Mouse (Mus musculus): ENCODE results near the gene Ttyh2. TPM values are rescaled to one million over a fixed set of nuclear protein-coding genes. Genes with fewer than 3 reads are reported as not detected.
"Not testable (repeated sequence)": the region's sequence is repeated elsewhere in the genome, so short reads cannot be mapped to it uniquely, and the experiment has no call there.

Ttyh2 gene
- polyA plus RNA-seq, 1 experiment from 2014 or later: 20.0 TPM

DNA sequence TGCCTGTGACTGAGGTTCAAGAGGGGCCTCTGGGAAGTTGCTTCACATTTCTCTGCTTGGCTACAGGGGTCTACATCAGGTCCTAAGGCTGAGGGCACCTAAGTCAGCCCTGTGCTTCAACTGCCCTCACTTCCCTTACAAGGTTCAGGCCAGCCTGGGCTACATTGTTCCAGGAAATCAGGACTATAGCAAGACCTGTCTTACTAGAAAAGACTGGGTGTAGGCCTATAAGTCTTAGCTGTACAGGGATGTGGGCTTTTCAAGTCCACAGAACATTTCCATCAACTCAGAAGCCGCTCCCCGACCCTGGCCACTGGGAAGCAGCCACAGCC lies 1.5 kb upstream of the Ttyh2 start:
- Histone ChIP-seq H3K9me3 (no peaks in the 10 kb centered on the region), H3K36me3 (peaks cover 45% of the 10 kb centered on the region), H3K4me1 (peaks cover 48% of the 10 kb centered on the region), H3K27ac (no peak overlapping the region), H3K9ac (no peak overlapping the region), H3K4me3 (no peak overlapping the region), H3K27me3 (0 out of 2 replicates have a peak, but pooled peaks cover 5% of the 10 kb centered on the region), H3K4me2 (replicated peaks) (no peak overlapping the region)
- ATAC-seq (ENCODE audit: low FRiP score, low read depth): no peak
- WGBS: 70% methylated on average over 2 of the region's 2 CpGs

DNA sequence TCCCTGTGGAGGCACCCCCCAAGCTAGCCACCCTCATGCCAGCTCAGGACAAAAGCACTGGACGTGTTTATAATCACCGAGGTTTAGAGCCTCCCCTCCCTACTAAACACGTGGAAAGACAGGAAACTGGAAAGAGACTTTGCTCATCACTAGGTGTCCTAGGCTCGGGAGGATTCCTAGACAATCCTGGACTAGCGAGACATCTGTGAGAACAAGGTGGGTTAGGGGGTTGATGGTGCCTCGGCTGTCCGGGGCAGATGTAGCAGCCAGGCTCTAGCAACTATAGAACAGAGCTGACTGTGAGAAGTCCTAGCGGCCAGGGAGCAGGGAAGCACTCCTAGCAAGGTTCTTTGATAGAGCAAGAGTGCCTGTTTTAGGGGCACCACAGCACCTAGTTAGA lies 1.1 kb upstream of the Ttyh2 start:
- Histone ChIP-seq H3K9me3 (no peaks in the 10 kb centered on the region), H3K4me2 (replicated peaks) (no peak overlapping the region), H3K9ac (no peak overlapping the region), H3K27me3 (0 out of 2 replicates have a peak, but pooled peaks cover 5% of the 10 kb centered on the region), H3K4me1 (peaks cover 50% of the 10 kb centered on the region), H3K4me3 (no peak overlapping the region), H3K36me3 (peaks cover 45% of the 10 kb centered on the region), H3K27ac (no peak overlapping the region; the same call in 1 of the 2 replicates)
- ATAC-seq (ENCODE audit: low FRiP score, low read depth): no peak
- 58% methylated on average over 8 of the region's 8 CpGs for WGBS

DNA sequence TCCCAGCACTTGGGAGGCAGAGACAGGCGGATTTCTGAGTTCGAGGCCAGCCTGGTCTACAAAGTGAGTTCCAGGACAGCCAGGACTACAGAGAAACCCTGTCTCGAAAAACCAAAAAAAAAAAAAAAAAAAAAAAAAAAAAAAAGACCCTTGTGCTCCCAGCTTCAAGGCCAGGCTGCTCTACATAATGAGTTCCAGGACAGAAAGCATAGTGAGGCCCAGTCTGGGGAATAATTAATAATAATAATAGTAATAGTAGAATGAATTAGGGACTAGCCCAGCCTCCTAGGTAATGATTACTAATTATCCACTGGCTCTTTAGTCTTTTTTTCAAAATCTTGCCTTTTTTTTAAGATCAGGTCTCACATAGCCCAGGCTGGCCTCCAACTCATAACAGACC lies 435 bp upstream of the Ttyh2 start:
- not testable (repeated sequence) for H3K27ac ChIP-seq; H3K9ac ChIP-seq; H3K9me3 ChIP-seq; ATAC-seq (ENCODE audit: low FRiP score, low read depth); H3K27me3 ChIP-seq
- peak overlapping the region; percentile 56 for H3K4me3 ChIP-seq
- WGBS: 95% methylated on average over 2 of the region's 3 CpGs
- peaks cover 50% of the 10 kb centered on the region for H3K4me1 ChIP-seq
- peak overlapping the region; percentile 80 for H3K4me2 ChIP-seq (replicated peaks)
- H3K36me3 ChIP-seq: peaks cover 45% of the 10 kb centered on the region

DNA sequence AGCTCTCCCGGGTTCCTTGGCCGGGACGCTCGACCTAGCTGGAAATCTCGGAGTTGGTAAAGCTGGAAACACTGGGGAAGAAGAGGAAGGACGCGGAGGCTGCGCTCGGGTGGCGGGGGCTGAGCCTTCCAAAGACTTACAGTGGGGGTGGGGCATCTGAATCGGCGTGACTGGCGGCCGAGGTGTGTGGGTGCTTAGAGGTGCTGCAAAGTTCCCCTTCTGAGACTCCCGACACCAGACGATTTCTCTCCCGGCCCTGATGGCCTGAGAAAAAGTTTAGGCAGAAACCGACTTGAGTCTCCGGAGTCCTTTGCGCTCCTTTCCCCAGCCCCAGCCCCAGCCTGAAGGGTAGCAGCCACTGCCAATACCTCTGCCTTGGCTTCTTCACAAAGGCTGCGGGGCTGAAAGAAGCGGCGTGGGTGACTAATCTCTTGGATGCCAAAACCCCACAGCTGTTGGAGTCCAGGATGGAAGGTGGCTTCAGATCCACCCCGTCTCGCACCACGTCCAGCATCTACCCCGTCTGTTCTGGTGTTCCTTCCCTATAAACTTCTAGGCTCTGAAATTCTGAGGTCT lies 683 bp downstream of the Ttyh2 start:
- H3K4me2 ChIP-seq (replicated peaks): peak overlapping the region; percentile 80
- H3K9ac ChIP-seq: peak overlapping the region; percentile 76
- peaks cover 42% of the 10 kb centered on the region for H3K4me1 ChIP-seq
- H3K4me3 ChIP-seq: peak overlapping the region; percentile 56
- 0 out of 2 replicates have a peak, but pooled peaks have one; percentile 20 for ATAC-seq (ENCODE audit: low FRiP score, low read depth)
- peak overlapping the region; percentile 29; the same call in 1 of the 2 replicates for H3K27ac ChIP-seq
- whole genome bisulfite sequencing: 2% methylated on average over 27 of the region's 27 CpGs
- H3K36me3 ChIP-seq: peaks cover 35% of the 10 kb centered on the region
- no peaks in the 10 kb centered on the region for H3K9me3 ChIP-seq
- H3K27me3 ChIP-seq: 0 out of 2 replicates have a peak, but pooled peaks cover 5% of the 10 kb centered on the region

- peaks cover 30% of the 10 kb centered on the region for H3K36me3 ChIP-seq
- H3K27me3 ChIP-seq: 0 out of 2 replicates have a peak, but pooled peaks cover 5% of the 10 kb centered on the region
- peak overlapping the region; percentile 56 for H3K4me3 ChIP-seq
- H3K27ac ChIP-seq: 0 out of 2 replicates have a peak overlapping the region, but pooled peaks have one; percentile 15
- H3K9ac ChIP-seq: peak overlapping the region; percentile 76
- peak overlapping the region; percentile 80 for H3K4me2 ChIP-seq (replicated peaks)
- H3K4me1 ChIP-seq: peaks cover 39% of the 10 kb centered on the region
- 8% methylated on average over 14 of the region's 14 CpGs for whole genome bisulfite sequencing
- no peak for ATAC-seq (ENCODE audit: low FRiP score, low read depth)
- no peaks in the 10 kb centered on the region for H3K9me3 ChIP-seq
These were observed 1.2 kb downstream of the Ttyh2 start for GRCm38 (mm10) chr11:114676431-114676830.

GRCm38 (mm10) chr11:114676896-114677530 lies 1.8 kb downstream of the Ttyh2 start:
- peak overlapping the region; percentile 80 for H3K4me2 ChIP-seq (replicated peaks)
- peak overlapping the region; percentile 56 for H3K4me3 ChIP-seq
- H3K36me3 ChIP-seq: peaks cover 24% of the 10 kb centered on the region
- no peaks in the 10 kb centered on the region for H3K9me3 ChIP-seq
- 0 out of 2 replicates have a peak, but pooled peaks cover 5% of the 10 kb centered on the region for H3K27me3 ChIP-seq
- peak overlapping the region; percentile 76; the same call in 1 of the 2 replicates for H3K9ac ChIP-seq
- no peak for ATAC-seq (ENCODE audit: low FRiP score, low read depth)
- H3K4me1 ChIP-seq: peaks cover 39% of the 10 kb centered on the region
- WGBS: 40% methylated on average over 8 of the region's 9 CpGs
- H3K27ac ChIP-seq: no peak overlapping the region

GRCm38 (mm10) chr11:114679582-114679981 lies 4.4 kb downstream of the Ttyh2 start:
- H3K27ac ChIP-seq: no peak overlapping the region
- H3K9me3 ChIP-seq: no peaks in the 10 kb centered on the region
- H3K27me3 ChIP-seq: 0 out of 2 replicates have a peak, but pooled peaks cover 5% of the 10 kb centered on the region
- peaks cover 43% of the 10 kb centered on the region for H3K4me1 ChIP-seq
- H3K9ac ChIP-seq: no peak overlapping the region
- no peak overlapping the region for H3K4me3 ChIP-seq
- no peak overlapping the region for H3K4me2 ChIP-seq (replicated peaks)
- WGBS: 70% methylated on average over 8 of the region's 8 CpGs
- H3K36me3 ChIP-seq: no peaks in the 10 kb centered on the region
- ATAC-seq (ENCODE audit: low FRiP score, low read depth): no peak

DNA sequence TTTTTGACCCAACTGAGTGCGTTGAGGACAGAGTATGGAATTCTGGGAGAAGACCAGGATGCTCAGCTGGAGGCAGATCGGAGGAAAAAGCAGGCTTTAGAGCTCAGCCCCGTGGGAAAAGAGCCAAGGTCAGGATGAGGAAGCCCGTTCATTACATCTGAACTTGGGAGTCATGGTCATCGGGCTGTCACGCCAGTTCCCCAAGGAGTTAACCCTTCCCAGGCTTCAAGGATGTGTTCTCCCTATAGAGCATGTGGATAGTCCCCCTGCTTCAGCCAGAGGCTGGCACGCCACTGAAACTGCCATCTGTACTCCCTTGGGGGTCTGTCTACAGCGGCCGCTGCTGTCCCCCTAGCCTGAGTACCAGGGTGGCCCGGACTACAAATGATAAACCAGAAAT lies 5.1 kb downstream of the Ttyh2 start:
- H3K4me2 ChIP-seq (replicated peaks): no peak overlapping the region
- no peak overlapping the region for H3K9ac ChIP-seq
- no peaks in the 10 kb centered on the region for H3K9me3 ChIP-seq
- no peak for ATAC-seq (ENCODE audit: low FRiP score, low read depth)
- H3K36me3 ChIP-seq: no peaks in the 10 kb centered on the region
- H3K4me1 ChIP-seq: peaks cover 44% of the 10 kb centered on the region
- H3K27me3 ChIP-seq: 0 out of 2 replicates have a peak, but pooled peaks cover 5% of the 10 kb centered on the region
- WGBS: 66% methylated on average over 10 of the region's 10 CpGs
- no peak overlapping the region for H3K4me3 ChIP-seq
- no peak overlapping the region for H3K27ac ChIP-seq

DNA sequence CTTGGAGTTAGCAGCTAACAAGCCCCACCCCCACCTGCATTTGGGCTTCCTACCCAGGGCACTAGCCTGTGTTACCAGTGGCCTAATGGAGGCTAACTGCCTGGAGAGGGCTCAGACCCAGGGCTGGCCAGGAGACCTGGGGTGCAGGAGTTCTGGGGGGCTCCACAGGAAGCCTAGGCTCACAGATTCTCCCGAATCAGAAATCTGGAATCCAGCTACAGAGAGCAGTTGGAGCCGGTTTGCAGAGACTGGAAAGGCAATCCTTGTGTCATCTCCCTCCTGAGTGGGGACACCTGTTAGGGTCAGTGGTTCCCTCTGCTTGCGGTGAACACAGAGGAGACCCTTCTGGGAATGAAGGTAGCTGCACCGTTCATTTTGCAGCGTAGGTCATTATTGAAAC lies 5.8 kb downstream of the Ttyh2 start:
- Histone ChIP-seq H3K9me3 (no peaks in the 10 kb centered on the region), H3K36me3 (no peaks in the 10 kb centered on the region), H3K27ac (no peak overlapping the region), H3K4me3 (no peak overlapping the region), H3K27me3 (0 out of 2 replicates have a peak, but pooled peaks cover 5% of the 10 kb centered on the region), H3K4me1 (peaks cover 39% of the 10 kb centered on the region), H3K4me2 (replicated peaks) (no peak overlapping the region), H3K9ac (no peak overlapping the region)
- ATAC-seq (ENCODE audit: low FRiP score, low read depth): no peak
- WGBS: 65% methylated on average over 5 of the region's 5 CpGs

DNA sequence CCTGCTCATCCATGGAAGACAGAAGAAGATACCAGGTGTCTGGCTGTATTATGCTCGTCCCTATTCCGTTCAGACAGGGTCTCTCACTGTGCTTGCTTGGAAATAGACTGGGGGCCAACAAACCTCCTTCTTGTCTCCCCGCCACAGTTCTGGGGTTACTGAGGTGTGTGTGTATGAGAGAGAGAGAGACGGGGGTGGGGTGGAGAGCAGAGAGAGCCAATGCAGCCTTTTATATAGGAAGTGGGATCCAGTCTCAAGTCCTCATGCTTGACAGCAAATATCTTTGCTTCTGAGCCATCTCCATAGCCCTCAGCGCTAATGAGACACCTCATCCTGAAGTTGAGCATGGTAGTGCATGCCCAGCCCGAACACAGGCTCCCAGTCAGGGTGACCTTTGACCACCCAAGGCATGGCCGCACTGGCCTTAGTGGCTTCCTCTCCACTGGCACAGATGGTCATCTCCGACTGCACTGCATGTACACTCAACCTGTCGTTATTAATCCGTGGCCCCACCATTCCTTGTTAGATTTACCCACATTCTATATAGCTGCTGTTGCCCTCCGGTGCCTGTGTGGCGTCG lies 7.2 kb downstream of the Ttyh2 start:
- H3K4me3 ChIP-seq: no peak overlapping the region
- H3K9ac ChIP-seq: no peak overlapping the region
- H3K9me3 ChIP-seq: no peaks in the 10 kb centered on the region
- no peak for ATAC-seq (ENCODE audit: low FRiP score, low read depth)
- H3K4me2 ChIP-seq (replicated peaks): no peak overlapping the region
- H3K4me1 ChIP-seq: peaks cover 26% of the 10 kb centered on the region
- 88% methylated on average over 13 of the region's 13 CpGs for WGBS
- H3K27me3 ChIP-seq: no peaks in the 10 kb centered on the region
- H3K36me3 ChIP-seq: no peaks in the 10 kb centered on the region
- H3K27ac ChIP-seq: no peak overlapping the region

DNA sequence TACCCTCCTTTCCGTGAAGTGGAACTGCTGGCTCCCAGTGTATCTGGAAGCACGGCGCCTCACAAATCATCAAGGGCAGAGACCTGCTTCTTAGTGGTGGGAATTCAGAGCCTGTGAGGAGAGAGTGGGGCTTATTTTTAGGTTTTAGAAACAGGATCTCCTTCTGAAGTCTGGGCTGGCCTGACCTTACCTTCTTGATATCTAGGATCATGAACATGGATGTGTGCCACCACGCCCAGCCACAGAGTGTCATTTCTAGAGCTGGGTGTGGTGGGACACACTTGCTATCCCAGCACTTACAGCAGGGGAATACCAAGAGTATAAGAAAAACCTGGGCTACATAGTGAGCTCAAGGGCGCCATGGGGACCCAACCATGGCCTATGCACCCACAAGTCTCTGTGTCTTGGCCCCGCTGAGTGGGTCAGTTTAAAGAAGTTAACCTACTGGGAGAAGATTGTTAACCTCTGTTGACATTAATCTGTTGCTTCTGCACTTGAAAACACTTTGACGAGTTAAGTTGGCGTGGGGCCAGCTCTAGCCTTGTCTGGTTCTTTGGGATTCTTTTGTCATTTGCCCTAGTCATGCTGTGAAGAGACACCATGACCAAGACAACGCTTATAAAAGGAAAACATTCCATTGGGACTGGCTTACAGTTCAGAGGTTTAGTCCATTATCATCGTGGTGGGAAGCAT lies 7.9 kb downstream of the Ttyh2 start:
- Histone ChIP-seq H3K4me2 (replicated peaks) (no peak overlapping the region), H3K9ac (no peak overlapping the region), H3K36me3 (no peaks in the 10 kb centered on the region), H3K27ac (no peak overlapping the region), H3K4me3 (no peak overlapping the region), H3K4me1 (peaks cover 30% of the 10 kb centered on the region), H3K9me3 (no peaks in the 10 kb centered on the region), H3K27me3 (no peaks in the 10 kb centered on the region)
- ATAC-seq (ENCODE audit: low FRiP score, low read depth): no peak
- 86% methylated on average over 10 of the region's 10 CpGs for WGBS

Measured in limb, embryonic 13.5 days (tissue).